Mouse (Mus musculus) stomach, embryonic 16.5 days (tissue): ENCODE measurements around the gene Fryl. TPM values are rescaled to one million over a fixed set of nuclear protein-coding genes. Genes with fewer than 3 reads are reported as not detected.

Experiments
- ATAC-seq: fragments of 200-750 bp; cut with Nextera tagmentation; 2 replicates; pipeline ENCODE4 v1.8.0; 2017; ENCODE audit warnings: moderate number of reproducible peaks, moderate TSS enrichment; ENCODE audit not compliant: insufficient read depth, low FRiP score
- H3K27ac ChIP-seq: fragments of 300-500 bp; sonication (generic); 2 replicates; pipeline ENCODE4 v1.5.1; 2014; ENCODE audit warnings: low read length
- H3K27me3 ChIP-seq: fragments of 300-500 bp; sonication (generic); 2 replicates; pipeline ENCODE4 v1.6.1; 2014; ENCODE audit warnings: low read length, control low read depth, mixed read lengths; ENCODE audit not compliant: control insufficient read depth, insufficient read depth
- H3K36me3 ChIP-seq: fragments of 300-500 bp; sonication (generic); 2 replicates; pipeline ENCODE4 v1.6.1; 2014; ENCODE audit warnings: low read length; ENCODE audit not compliant: control insufficient read depth, insufficient read depth
- H3K4me1 ChIP-seq: fragments of 300-500 bp; sonication (generic); 2 replicates; pipeline ENCODE4 v1.6.1; 2014; ENCODE audit warnings: low read length, control low read depth, mixed read lengths; ENCODE audit not compliant: control insufficient read depth, insufficient read depth
- H3K4me2 ChIP-seq: fragments of 300-500 bp; sonication (generic); 2 replicates; pipeline ENCODE4 v1.6.1; 2014; ENCODE audit warnings: low read depth, low read length, mixed read lengths
- H3K4me3 ChIP-seq: fragments of 300-500 bp; sonication (generic); replicated peaks from 2 replicates; pipeline ENCODE4 v1.5.1; 2014; ENCODE audit warnings: mild to moderate bottlenecking, low read length
- H3K9ac ChIP-seq: fragments of 300-500 bp; sonication (generic); 2 replicates; pipeline ENCODE4 v1.6.1; 2014; ENCODE audit warnings: low read length
- H3K9me3 ChIP-seq: fragments of 300-500 bp; sonication (generic); replicated peaks from 2 replicates; pipeline ENCODE4 v1.6.1; 2016; ENCODE audit warnings: low read length, control low read depth; ENCODE audit not compliant: control insufficient read depth
- WGBS: fragments of 180-500 bp; shearing (Covaris S2); extraction: QIAGEN DNeasy Blood & Tissue Kit; methylation state at CpG from one replicate; pipeline ENCODE4 v1.1.7; 2014; 5-methylcytosine and 5-hydroxymethylcytosine counted together
- polyA plus RNA-seq: library from polyadenylated mRNA; unstranded; fragments of >200 nt; fragmentation: Nextera tagmentation; extraction: Ambion mirVana; gene quantifications from 2 replicates; pipeline ENCODE4 v1.2.1, GENCODE M21; 2015

Gene Fryl
- polyA plus RNA-seq, 1 experiment from 2014 or later, result 31.6 TPM

DNA sequence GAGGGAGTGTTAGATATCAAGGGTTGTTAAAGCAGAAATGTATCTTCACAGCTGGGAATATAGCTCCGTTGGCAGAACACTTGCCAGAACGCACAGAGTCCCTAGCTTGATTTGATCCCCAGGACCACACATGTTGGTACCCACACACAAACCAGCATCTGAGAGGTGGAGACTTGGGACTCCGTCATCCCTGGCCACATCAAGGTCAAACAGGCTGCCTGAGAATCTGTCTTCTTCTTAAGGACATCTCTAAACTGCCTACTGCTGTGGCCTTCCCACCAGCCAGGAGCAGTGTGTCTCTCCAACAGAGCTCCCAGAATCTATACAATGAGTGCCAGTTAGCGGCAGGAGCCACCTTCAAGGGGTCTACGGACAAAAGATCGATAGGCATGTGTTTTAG, 47.8 kb downstream of the Fryl start:
- no peak for ATAC-seq
- no peaks in the 10 kb centered on the region for H3K27me3 ChIP-seq
- H3K27ac ChIP-seq, result no peak overlapping the region
- H3K9ac ChIP-seq, result no peak overlapping the region
- WGBS, result 78% methylated on average over 6 of the region's 6 CpGs
- no peak overlapping the region for H3K4me2 ChIP-seq
- no peaks in the 10 kb centered on the region for H3K36me3 ChIP-seq
- peaks cover 4% of the 10 kb centered on the region for H3K4me1 ChIP-seq
- no peak overlapping the region for H3K4me3 ChIP-seq
- no peaks in the 10 kb centered on the region; the same call in 1 of the 2 replicates for H3K9me3 ChIP-seq

DNA sequence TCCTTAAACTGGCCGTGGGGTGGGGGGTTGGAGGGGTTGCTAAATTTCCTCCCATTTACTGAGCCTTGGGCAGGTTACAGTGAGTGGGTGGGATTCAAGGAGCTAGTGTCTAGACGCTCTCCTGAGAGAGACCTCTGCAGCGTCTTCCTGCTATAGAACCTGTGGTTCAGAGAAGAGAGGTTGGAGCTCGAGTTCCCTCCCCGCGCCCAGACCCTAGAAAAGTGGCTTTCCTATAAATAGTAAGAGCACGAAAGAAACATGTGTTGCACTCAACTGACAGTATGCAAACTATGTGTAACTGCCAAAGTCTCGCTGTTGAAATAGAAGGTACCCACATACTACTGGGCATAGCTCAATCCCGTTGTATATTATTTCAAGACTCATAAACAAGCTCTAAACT, 49.7 kb downstream of the Fryl start:
- no peaks in the 10 kb centered on the region for H3K36me3 ChIP-seq
- peaks cover 4% of the 10 kb centered on the region for H3K4me1 ChIP-seq
- H3K4me3 ChIP-seq, result no peak overlapping the region
- H3K27ac ChIP-seq, result no peak overlapping the region
- H3K9ac ChIP-seq, result no peak overlapping the region
- WGBS, result 77% methylated on average over 9 of the region's 9 CpGs
- no peak overlapping the region for H3K4me2 ChIP-seq
- no peaks in the 10 kb centered on the region for H3K27me3 ChIP-seq
- ATAC-seq, result no peak
- H3K9me3 ChIP-seq, result no peaks in the 10 kb centered on the region; the same call in 1 of the 2 replicates

- ATAC-seq, result no peak
- Histone ChIP-seq H3K27ac (no peak overlapping the region), H3K4me2 (no peak overlapping the region), H3K27me3 (no peaks in the 10 kb centered on the region), H3K9ac (no peak overlapping the region), H3K4me3 (no peak overlapping the region), H3K9me3 (no peaks in the 10 kb centered on the region; the same call in 1 of the 2 replicates), H3K36me3 (no peaks in the 10 kb centered on the region), H3K4me1 (peaks cover 4% of the 10 kb centered on the region)
- WGBS, result 67% methylated on average over 8 of the region's 8 CpGs
These were observed 50.3 kb downstream of the Fryl start for GRCm38 (mm10) chr5:73205996-73206629.

- H3K4me3 ChIP-seq, result no peak overlapping the region
- no peak for ATAC-seq
These were observed 51.4 kb downstream of the Fryl start for GRCm38 (mm10) chr5:73205050-73205449.

DNA sequence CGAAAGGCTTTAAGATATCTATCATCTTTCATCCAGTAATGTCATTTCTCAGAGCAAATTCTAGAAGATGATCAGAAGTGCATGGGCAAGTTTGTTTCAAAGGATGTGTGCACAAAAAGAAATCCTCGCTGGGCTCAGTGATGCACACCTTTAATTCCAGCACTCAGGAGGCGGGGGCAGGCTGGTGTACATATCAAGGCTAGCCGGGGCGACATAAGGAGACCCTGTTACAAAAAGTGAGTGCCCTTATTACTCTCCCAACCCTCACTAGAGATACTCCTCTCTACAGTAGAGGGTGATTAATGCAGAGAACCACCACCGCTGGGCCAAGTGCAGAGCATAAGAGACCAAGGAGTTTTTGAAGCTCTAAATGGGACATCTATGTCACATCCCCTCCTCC, 53.9 kb downstream of the Fryl start:
- peaks cover 2% of the 10 kb centered on the region for H3K4me1 ChIP-seq
- no peak overlapping the region for H3K27ac ChIP-seq
- no peaks in the 10 kb centered on the region; the same call in 1 of the 2 replicates for H3K9me3 ChIP-seq
- no peak overlapping the region for H3K4me2 ChIP-seq
- no peak overlapping the region for H3K4me3 ChIP-seq
- no peaks in the 10 kb centered on the region for H3K36me3 ChIP-seq
- WGBS, result 87% methylated on average over 6 of the region's 6 CpGs
- no peak for ATAC-seq
- H3K27me3 ChIP-seq, result no peaks in the 10 kb centered on the region
- no peak overlapping the region for H3K9ac ChIP-seq

More at GRCm38 (mm10) chr5:73205050-73205449, 51.4 kb downstream of the Fryl start:
- Histone ChIP-seq H3K9ac (no peak overlapping the region), H3K9me3 (no peaks in the 10 kb centered on the region; the same call in 1 of the 2 replicates), H3K36me3 (no peaks in the 10 kb centered on the region), H3K27ac (no peak overlapping the region), H3K27me3 (no peaks in the 10 kb centered on the region), H3K4me1 (peaks cover 5% of the 10 kb centered on the region), H3K4me2 (no peak overlapping the region)
- 75% methylated on average over 3 of the region's 3 CpGs for WGBS

- no peak overlapping the region for H3K4me3 ChIP-seq
- H3K4me2 ChIP-seq, result no peak overlapping the region
- H3K4me1 ChIP-seq, result peaks cover 2% of the 10 kb centered on the region
- no peaks in the 10 kb centered on the region for H3K36me3 ChIP-seq
- ATAC-seq, result no peak
- 77% methylated on average over 8 of the region's 8 CpGs for WGBS
- H3K27ac ChIP-seq, result no peak overlapping the region
- H3K9me3 ChIP-seq, result no peaks in the 10 kb centered on the region; the same call in 1 of the 2 replicates
- H3K27me3 ChIP-seq, result no peaks in the 10 kb centered on the region
- H3K9ac ChIP-seq, result no peak overlapping the region
These were observed 54.3 kb downstream of the Fryl start for GRCm38 (mm10) chr5:73202077-73202476.

DNA sequence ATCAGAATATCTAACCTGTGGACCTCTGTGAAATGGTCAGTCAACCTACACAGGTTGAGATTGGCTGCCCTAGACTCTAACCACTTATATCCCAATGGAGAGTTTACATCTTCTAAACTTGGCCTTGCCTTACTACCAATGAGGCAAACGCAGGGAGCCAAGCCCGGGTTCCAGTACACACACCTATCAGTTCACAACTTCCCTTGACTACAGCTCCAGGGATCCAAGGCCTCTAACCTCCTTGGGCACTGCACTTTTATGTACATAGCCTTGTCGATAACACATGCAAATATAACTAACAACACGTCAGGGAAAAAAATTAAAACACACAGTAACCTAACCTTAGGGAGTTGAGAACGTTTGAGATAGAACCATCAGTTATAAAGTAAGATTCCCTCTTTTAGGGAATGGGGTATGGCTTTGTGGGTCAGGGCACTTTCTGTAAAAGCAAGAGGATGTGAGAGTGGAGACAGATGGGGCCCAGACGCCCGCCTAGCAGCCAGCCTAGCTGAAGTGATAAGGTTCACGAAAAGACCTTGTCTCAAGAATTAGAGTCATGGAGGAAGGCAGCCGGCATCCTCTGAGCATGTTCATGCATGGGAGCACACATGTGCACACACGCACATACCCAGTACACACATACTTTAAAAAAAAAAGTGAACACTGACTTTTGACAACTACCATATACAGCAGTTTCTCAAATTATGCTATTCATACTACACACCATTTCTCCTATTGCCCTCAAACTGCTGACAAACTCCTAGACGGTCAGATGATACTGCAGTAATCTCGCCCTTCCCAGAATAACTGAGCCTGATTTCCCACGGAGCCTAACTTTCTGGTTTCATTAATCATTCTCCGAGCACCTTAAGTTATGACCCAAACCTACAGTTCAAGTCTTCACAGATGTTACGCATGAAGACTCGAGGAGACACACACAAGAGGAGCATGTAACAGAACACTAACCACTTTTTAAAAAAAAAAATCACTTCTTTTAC, 55.7 kb downstream of the Fryl start:
- ATAC-seq, result peak; percentile 78
- peaks cover 2% of the 10 kb centered on the region for H3K4me1 ChIP-seq
- no peaks in the 10 kb centered on the region for H3K36me3 ChIP-seq
- peak overlapping the region; percentile 42; the same call in 1 of the 2 replicates for H3K27ac ChIP-seq
- 58% methylated on average over 16 of the region's 16 CpGs for WGBS
- H3K27me3 ChIP-seq, result no peaks in the 10 kb centered on the region
- H3K4me2 ChIP-seq, result no peak overlapping the region
- H3K9me3 ChIP-seq, result no peaks in the 10 kb centered on the region; the same call in 1 of the 2 replicates
- no peak overlapping the region for H3K4me3 ChIP-seq
- no peak overlapping the region for H3K9ac ChIP-seq

GRCm38 (mm10) chr5:73199586-73199985, 56.8 kb downstream of the Fryl start:
- no peak for ATAC-seq

GRCm38 (mm10) chr5:73198690-73199089, 57.7 kb downstream of the Fryl start:
- ATAC-seq, result no peak
- H3K27me3 ChIP-seq, result no peaks in the 10 kb centered on the region
- WGBS, result 89% methylated on average over 5 of the region's 5 CpGs
- H3K27ac ChIP-seq, result no peak overlapping the region
- no peak overlapping the region for H3K4me2 ChIP-seq
- H3K9ac ChIP-seq, result no peak overlapping the region
- H3K9me3 ChIP-seq, result no peaks in the 10 kb centered on the region
- H3K36me3 ChIP-seq, result no peaks in the 10 kb centered on the region
- no peak overlapping the region for H3K4me3 ChIP-seq
- H3K4me1 ChIP-seq, result peaks cover 7% of the 10 kb centered on the region

More at GRCm38 (mm10) chr5:73199586-73199985, 56.8 kb downstream of the Fryl start:
- no peak overlapping the region for H3K27ac ChIP-seq
- no peak overlapping the region for H3K4me3 ChIP-seq
- H3K4me1 ChIP-seq, result peaks cover 2% of the 10 kb centered on the region
- H3K4me2 ChIP-seq, result no peak overlapping the region
- no peak overlapping the region for H3K9ac ChIP-seq
- H3K36me3 ChIP-seq, result no peaks in the 10 kb centered on the region
- 69% methylated on average over 2 of the region's 2 CpGs for WGBS
- no peaks in the 10 kb centered on the region for H3K9me3 ChIP-seq
- no peaks in the 10 kb centered on the region for H3K27me3 ChIP-seq
